Mouse (Mus musculus) lung, postnatal 10 days (tissue): ENCODE measurements at regions not wholly inside any gene's neighbourhood (a gene's known extent, or its start where the extent isn't known, plus 50 kb on each side); places are given as distances from the start of the nearest gene placed in this dataset.

ENCODE experiments used
- DNase-seq: peaks from one replicate; pipeline ENCODE4 v3.0.0; 2021

DNA sequence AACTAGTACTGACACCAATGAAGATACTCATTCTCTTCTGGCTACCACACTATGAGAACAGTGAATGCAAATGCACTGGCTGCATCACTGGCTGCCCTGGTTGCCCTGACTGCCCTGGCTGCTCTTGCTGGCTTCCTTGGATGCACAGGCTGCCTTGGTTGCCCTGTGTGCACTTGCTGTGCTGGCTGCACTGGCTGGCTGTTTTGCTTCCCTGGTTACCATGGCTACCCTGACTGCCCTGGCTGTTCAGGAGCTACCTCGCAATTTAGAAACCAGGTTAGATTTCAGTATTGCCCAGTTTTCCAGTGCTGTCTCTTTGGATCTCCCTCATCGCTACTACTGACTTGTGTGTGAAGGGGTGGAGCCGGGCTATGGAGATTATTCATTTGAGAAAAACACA, 175.7 kb downstream of the Fat4 start:
- DNase-seq: no peak

GRCm38 (mm10) chr3:39065457-39065856, 178.7 kb downstream of the Fat4 start:
- no peak for DNase-seq

DNA sequence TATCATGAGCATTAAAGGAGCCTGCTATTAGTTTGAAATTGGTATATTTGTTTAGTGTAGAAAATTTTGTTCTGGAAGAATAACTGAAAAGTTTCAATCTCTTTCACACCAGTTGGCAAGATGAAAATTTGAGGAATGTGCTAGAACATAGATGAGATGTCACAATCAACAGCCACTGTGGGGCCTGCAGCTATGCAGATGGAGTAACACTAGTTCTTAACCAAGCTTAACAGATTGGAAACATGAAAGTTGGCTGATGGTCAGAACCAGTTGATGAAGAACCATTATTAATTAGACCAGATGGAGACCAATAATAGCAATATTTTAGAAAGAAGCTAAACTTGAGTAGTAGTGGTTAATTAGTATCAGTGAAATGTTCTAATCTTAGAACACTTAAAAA, 182.3 kb downstream of the Fat4 start:
- no peak for DNase-seq

- no peak for DNase-seq
These were observed 196.0 kb downstream of the Fat4 start for GRCm38 (mm10) chr3:39082678-39083270.

DNA sequence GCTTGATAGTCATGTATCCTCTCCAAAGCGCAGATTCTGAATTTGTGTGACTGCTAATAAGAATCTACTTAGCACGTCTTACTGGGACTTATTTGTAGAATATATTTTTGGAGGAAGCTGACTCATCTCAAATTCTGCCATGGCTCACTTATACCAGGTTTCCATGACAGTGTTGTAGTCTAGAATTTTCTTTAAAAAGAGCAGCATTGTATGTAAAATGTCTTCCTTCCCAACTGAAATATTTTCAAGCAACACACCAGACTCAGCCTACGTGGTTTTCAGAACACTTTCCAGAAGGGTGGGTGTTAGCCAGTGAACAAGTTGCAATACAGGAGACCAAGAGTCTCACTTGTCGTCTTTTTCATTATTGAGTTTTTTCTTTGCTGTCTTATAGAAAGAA, 202.2 kb downstream of the Fat4 start:
- DNase-seq: no peak

GRCm38 (mm10) chr3:39102324-39102723, 215.6 kb downstream of the Fat4 start:
- DNase-seq: no peak

GRCm38 (mm10) chr3:39109756-39110392, 223.1 kb downstream of the Fat4 start:
- DNase-seq: no peak

DNA sequence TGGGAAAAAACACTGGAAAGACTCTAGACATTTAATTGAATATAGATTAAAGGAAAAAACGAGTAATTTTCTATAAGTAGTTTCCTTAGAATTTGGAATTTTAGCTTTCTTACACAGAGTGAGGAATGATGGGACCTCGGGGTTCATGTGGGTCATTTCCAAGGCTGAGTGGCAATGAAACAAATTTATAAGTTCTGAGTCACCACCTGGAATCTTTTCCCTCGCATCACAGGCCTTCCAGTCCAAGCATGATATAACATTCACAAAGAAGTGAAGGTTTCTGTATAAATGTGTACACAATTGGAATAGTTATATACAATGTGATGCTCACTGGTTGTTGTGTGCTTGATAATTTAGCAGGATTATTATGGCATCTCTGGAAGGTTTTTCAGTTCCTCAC, 227.3 kb downstream of the Fat4 start:
- no peak for DNase-seq

- DNase-seq: no peak
These were observed 228.1 kb downstream of the Fat4 start for GRCm38 (mm10) chr3:39114826-39115225.

DNA sequence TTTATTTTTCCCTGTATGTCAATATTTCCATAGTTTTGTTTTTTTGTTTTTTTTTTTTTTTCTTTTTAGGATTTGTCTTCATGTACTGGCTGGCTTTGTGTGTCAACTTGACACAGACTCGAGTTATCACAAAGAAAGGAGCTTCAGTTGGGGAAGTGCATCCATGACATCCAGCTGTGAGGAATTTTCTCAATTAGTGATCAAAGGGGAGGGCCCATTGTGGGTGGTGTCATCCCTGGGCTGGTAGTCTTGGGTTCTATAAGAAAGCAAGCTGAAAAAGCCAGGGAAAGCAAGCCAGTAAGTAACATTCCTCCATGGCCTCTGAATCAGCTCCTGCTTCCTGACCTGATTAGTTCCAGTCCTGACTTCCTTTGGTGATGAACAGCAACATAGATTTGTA, 228.7 kb downstream of the Fat4 start:
- DNase-seq: no peak

DNA sequence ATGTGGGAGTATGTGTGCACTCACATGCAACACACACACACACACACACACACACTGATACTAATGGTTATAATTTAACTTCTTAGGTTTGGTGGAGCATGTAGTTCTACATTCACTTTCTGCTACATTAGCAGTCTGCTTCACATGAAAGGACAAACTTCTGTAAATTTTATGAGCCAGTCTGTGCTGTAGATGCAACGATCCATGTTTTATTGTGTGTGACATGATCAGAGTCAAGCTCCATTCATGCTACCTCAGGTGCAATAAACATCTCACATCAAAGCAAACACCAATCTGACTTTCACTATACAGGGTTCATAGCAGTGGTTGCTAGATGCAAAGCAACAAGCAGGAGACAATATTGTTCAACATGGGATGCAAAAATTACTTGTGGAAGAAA, 235.5 kb downstream of the Fat4 start:
- no peak for DNase-seq

DNA sequence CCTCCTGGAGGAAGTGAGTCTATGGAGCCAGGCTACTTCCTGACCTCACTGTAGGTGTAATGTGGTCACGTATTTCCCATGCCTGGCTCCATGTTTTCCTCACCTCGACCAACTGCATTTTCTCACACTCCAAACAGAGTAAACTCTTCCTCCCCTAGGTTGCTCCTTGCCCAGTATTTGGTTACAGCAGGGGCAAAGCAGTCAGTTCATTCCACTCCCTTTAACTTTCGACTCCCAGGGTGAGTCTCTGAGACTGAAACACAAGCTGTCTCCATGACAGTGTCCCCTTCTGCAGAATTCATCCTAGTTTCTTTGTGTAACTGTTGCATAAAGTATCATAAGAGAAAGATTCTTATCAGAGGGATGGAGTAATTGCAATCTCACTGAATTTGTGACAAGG, 243.8 kb downstream of the Fat4 start:
- no peak for DNase-seq

- no peak for DNase-seq
These were observed 278.4 kb downstream of the Fat4 start for GRCm38 (mm10) chr3:39165006-39165667.

DNA sequence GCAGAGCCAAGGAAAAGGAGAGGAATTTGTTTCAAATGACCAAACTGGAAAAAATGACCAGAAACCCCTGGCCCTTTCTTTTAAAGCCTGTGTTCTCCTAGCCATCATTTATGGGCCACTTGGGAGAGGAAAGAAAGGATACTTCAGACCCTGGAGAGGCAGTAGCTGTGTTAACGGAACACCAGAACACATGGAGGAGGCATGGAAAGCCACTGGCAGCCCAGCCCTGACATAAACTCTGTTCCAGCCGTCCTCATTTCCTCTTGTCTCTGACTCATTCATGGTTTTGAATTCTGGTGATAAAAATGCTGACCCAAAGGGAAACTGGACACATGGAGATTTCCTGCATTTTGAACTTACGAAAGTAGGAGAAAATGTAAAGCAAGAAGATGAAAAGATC, 295.9 kb downstream of the Fat4 start:
- peak; percentile 4 for DNase-seq

DNA sequence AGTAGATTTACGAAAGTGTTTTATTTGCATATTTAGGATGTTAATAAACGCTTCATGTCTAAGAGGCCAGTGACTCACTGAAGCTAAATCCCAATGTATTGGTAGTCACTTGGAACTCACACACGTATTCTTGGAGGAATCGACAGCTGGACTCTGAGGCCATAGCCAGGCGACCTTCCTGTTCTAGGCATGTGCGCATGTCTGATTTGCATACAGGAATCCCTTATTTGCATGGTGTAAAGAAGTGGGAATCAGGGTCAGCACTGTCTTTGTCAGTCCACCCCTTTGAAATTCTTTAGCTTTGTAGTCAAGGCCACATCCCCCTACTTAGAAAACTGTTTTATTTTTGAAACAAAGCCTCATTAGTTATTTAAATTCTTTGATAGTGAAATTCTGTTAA, 308.4 kb downstream of the Fat4 start:
- DNase-seq: no peak

GRCm38 (mm10) chr3:39202662-39203061, 315.9 kb downstream of the Fat4 start:
- DNase-seq: no peak

- no peak for DNase-seq
These were observed 321.9 kb downstream of the Fat4 start for GRCm38 (mm10) chr3:39208651-39209050.

- no peak for DNase-seq
These were observed 322.8 kb downstream of the Fat4 start for GRCm38 (mm10) chr3:39209382-39210165.

- no peak for DNase-seq
These were observed 324.9 kb downstream of the Fat4 start for GRCm38 (mm10) chr3:39211670-39212069.

DNA sequence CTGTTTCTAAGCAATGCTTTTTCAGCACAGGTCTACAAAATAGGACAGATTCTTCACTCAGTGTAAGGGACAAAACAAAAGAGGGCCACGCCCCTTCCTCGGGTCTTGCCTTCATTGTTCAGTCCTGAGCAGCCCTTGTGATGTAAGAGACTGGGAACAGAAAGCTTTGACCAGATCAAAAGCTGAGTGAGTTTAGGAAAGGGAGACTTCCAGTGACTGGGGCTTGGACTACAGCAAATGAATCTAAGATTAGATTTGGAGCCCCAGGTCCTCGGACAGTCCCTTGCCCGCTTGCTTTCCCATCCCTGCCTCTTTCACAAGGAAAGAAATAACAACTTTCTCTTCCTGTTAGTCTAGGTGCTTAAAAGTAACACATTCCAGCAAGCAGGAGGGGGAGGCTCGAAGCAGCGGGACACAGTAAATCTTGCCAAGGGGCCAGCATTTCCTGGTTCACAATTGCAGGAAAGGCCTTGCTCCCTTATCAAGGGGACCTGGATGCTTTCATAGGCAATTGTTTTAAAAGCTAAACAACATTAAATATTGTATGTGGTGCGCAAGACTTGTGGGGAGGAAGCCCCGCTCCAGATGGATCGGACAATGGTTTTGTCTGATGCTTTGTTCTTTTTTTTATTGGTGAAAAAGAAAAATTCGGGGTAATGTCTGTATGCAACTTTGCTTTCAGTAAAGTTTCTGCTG, 333.4 kb downstream of the Fat4 start:
- peak; percentile 78 for DNase-seq

- peak; percentile 47 for DNase-seq
These were observed 333.9 kb downstream of the Fat4 start for GRCm38 (mm10) chr3:39220707-39221034.

- DNase-seq: no peak
These were observed 335.3 kb downstream of the Fat4 start for GRCm38 (mm10) chr3:39222059-39222458.

- no peak for DNase-seq
These were observed 348.2 kb downstream of the Fat4 start for GRCm38 (mm10) chr3:39234921-39235320.
